8 mouse cellular contexts compared by ENCODE assay signal in the genomic region with DNA sequence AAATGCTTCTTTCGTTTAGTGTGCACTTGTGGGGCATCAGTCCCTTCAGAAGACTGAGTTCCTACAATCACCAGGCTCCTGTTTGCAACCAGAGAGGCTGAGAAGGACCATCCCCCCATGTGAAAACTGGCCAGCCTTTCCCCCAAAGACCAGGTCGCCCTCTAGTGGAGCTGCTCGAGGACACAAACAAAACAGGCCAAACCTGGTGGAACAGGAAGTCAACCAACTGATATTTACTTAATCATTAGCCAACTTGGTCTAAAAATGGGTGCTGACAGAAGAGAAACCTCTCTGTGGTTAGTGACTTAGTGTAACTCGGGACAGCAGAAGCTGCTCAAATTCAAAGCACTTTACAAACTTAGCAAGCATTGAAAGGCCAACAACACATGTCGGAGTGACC. TPM values are rescaled to one million over a fixed set of nuclear protein-coding genes. Genes with fewer than 3 reads are reported as not detected.
DNase-seq lines count a peak whose midpoint lies in the region; ATAC-seq lines count a peak whose summit lies in the region.

No protein-coding gene starts in this region.

- H3K27ac ChIP-seq in heart, embryonic 10.5 days: no peak overlapping the region
- H3K27ac ChIP-seq in lung, embryonic 15.5 days: peak overlapping the region; percentile 41; the same call in 1 of the 2 replicates

- ATAC-seq in lung, embryonic 15.5 days (ENCODE audit: borderline replicate concordance, extremely low read depth, low FRiP score, low TSS enrichment): no peak

- H3K4me2 ChIP-seq in lung, embryonic 15.5 days: no peak overlapping the region

- H3K27me3 ChIP-seq in heart, embryonic 10.5 days (ENCODE audit: insufficient read depth, poor library complexity, severe bottlenecking): no peaks in the 10 kb centered on the region
- no peaks in the 10 kb centered on the region for H3K27me3 ChIP-seq in lung, embryonic 15.5 days

- no peaks in the 10 kb centered on the region for H3K9me3 ChIP-seq in heart, embryonic 10.5 days
- H3K9me3 ChIP-seq in lung, embryonic 15.5 days: no peaks in the 10 kb centered on the region

- H3K36me3 ChIP-seq in heart, embryonic 10.5 days: no peaks in the 10 kb centered on the region
- no peaks in the 10 kb centered on the region for H3K36me3 ChIP-seq in lung, embryonic 15.5 days

- no peak overlapping the region for H3K9ac ChIP-seq in lung, embryonic 15.5 days

- no peak overlapping the region for H3K4me3 ChIP-seq in heart, embryonic 10.5 days
- no peak overlapping the region for H3K4me3 ChIP-seq in lung, embryonic 15.5 days

- DNase-seq in A20 (ENCODE audit: low read depth, low spot score): peak; percentile 94
- DNase-seq in MEL-GATA-1-ER (ENCODE audit: extremely low read depth, low read depth): peak; percentile 88
- DNase-seq in cerebellum, adult 9-10 months: peak; percentile 85
- DNase-seq in heart, embryonic 10.5 days (ENCODE audit: low spot score): peak; percentile 89
- DNase-seq in layer of hippocampus, adult 11-12 months (ENCODE audit: low spot score): peak; percentile 81
- peak; percentile 77 to 84 for DNase-seq in right cerebral cortex, postnatal 10 days (ENCODE audit: low spot score in 2 of 2)
- DNase-seq in urinary bladder, postnatal 10 days (ENCODE audit: low spot score): peak; percentile 60

- 29% methylated on average over 5 of the region's 5 CpGs for WGBS in heart, embryonic 10.5 days
- 18% methylated on average over 5 of the region's 5 CpGs for WGBS in lung, embryonic 15.5 days

- H3K4me1 ChIP-seq in heart, embryonic 10.5 days: peaks cover 16% of the 10 kb centered on the region
- peaks cover 22% of the 10 kb centered on the region for H3K4me1 ChIP-seq in lung, embryonic 15.5 days

RNA-seq across cellular contexts. Expression of a gene that starts 2.8 kb away (rescaled TPM):
- 69.9 and 75.2 TPM in 2 replicates for polyA plus RNA-seq in heart, embryonic 10.5 days (2016; fragmentation: Nextera tagmentation; extraction: Ambion mirVana)
- 67.7 and 72.6 TPM in 2 replicates for polyA plus RNA-seq in lung, embryonic 15.5 days (2015; fragmentation: Nextera tagmentation; extraction: Ambion mirVana)

RNA-seq across cellular contexts. Expression of a gene that starts 3.2 kb away (rescaled TPM):
- polyA plus RNA-seq in heart, embryonic 10.5 days (2016; fragmentation: Nextera tagmentation; extraction: Ambion mirVana): 1.3 TPM in 1 of 2 replicates, not detected in the other
- 0.79 and 1.2 TPM in 2 replicates for polyA plus RNA-seq in lung, embryonic 15.5 days (2015; fragmentation: Nextera tagmentation; extraction: Ambion mirVana)

RNA-seq across cellular contexts. Expression of a gene that starts 16.9 kb away (rescaled TPM):
- polyA plus RNA-seq in heart, embryonic 10.5 days (2016; fragmentation: Nextera tagmentation; extraction: Ambion mirVana): 31.5 and 32.5 TPM in 2 replicates
- polyA plus RNA-seq in lung, embryonic 15.5 days (2015; fragmentation: Nextera tagmentation; extraction: Ambion mirVana): 66.0 and 67.2 TPM in 2 replicates

RNA-seq across cellular contexts. Expression of a gene that starts 18.4 kb away (rescaled TPM):
- polyA plus RNA-seq in heart, embryonic 10.5 days (2016; fragmentation: Nextera tagmentation; extraction: Ambion mirVana): 74.6 and 136 TPM in 2 replicates
- polyA plus RNA-seq in lung, embryonic 15.5 days (2015; fragmentation: Nextera tagmentation; extraction: Ambion mirVana): 3.3 and 3.7 TPM in 2 replicates

RNA-seq across cellular contexts. Expression of a gene that starts 20.9 kb away (rescaled TPM):
- polyA plus RNA-seq in heart, embryonic 10.5 days (2016; fragmentation: Nextera tagmentation; extraction: Ambion mirVana): 173 and 196 TPM in 2 replicates
- 168 and 171 TPM in 2 replicates for polyA plus RNA-seq in lung, embryonic 15.5 days (2015; fragmentation: Nextera tagmentation; extraction: Ambion mirVana)
